Mouse (Mus musculus) Patski (cell line): Measurements from ENCODE around the gene Vwa3b. TPM values are rescaled to one million over a fixed set of nuclear protein-coding genes. Genes with fewer than 3 reads are reported as not detected.
"Not testable (repeated sequence)": the region's sequence is repeated elsewhere in the genome, so short reads cannot be mapped to it uniquely, and the experiment has no call there.

Source experiments
- ATAC-seq: fragments of 100-300 bp; one replicate; pipeline ENCODE4 v1.8.0; 2021
- CTCF ChIA-PET: fragments of 350-600 bp; sonication (Branson Sonifier 250); formaldehyde crosslinking; loops from one replicate; lab custom pipeline; 2022; ENCODE audit warnings: inconsistent platforms; lab: Charles Lee
- POLR2A ChIA-PET: fragments of 350-600 bp; sonication (Branson Sonifier 250); formaldehyde crosslinking; loops from one replicate; lab custom pipeline; 2022; ENCODE audit warnings: antibody characterized with exemption, inconsistent platforms; lab: Charles Lee
- DNase-seq: peaks from one replicate; pipeline ENCODE4 v3.0.0-alpha.2; 2011; ENCODE audit warnings: low read depth, low spot score
- H3K27me3 ChIP-seq: fragments of 371-371 bp; one replicate; pipeline ENCODE4 v1.5.1; 2021
- CTCF ChIP-seq: fragments of 100-300 bp; IDR thresholded peaks from one replicate; pipeline ENCODE4 v1.5.1; 2021
- in situ Hi-C: fragments of 300-500 bp; cut with MboI; formaldehyde crosslinking; loops from 3 replicates; pipeline ENCODE4 v1.11.1; 2018; ENCODE audit warnings: low pct_unique_long_range_greater_than_20kb, mixed read lengths
- polyA plus RNA-seq: library from polyadenylated mRNA; unstranded; gene quantifications from one replicate; pipeline ENCODE4 v1.2.3, GENCODE M21; 2021

Gene Vwa3b
- polyA plus RNA-seq, 1 experiment from 2014 or later: not detected

GRCm38 (mm10) chr1:36994296-36994695 is 32.1 kb upstream of the Vwa3b start:
- in situ Hi-C loops: no loop called here
- ChIA-PET CTCF (no interaction called here), POLR2A (no interaction called here)
- TF ChIP-seq CTCF: no peak
- DNase-seq: no peak
- no peak for ATAC-seq
- peaks cover 6% of the 10 kb centered on the region for H3K27me3 ChIP-seq

DNA sequence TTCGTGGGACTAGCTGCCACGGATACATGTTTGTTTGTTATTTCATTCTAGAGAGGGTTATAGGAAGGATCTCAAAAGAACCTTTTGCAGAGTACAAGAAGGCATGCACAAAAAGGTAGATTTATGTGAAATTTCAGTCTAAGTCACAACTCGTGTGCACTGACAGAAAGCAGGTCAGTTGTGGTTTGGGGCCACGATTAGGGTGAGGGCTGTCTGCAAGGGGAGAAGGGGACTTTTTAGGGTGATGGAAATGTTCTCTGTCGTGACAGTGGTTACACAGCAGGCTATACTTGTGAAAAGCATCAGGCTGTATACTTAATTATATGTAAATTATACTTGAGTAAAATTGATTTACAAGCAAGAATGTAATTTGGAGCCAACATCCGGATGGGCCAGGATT is 30.6 kb upstream of the Vwa3b start:
- DNase-seq: no peak
- in situ Hi-C loops: no loop called here
- H3K27me3 ChIP-seq: peaks cover 3% of the 10 kb centered on the region
- no peak for ATAC-seq
- ChIA-PET CTCF (no interaction called here), POLR2A (no interaction called here)
- no peak for TF ChIP-seq CTCF

DNA sequence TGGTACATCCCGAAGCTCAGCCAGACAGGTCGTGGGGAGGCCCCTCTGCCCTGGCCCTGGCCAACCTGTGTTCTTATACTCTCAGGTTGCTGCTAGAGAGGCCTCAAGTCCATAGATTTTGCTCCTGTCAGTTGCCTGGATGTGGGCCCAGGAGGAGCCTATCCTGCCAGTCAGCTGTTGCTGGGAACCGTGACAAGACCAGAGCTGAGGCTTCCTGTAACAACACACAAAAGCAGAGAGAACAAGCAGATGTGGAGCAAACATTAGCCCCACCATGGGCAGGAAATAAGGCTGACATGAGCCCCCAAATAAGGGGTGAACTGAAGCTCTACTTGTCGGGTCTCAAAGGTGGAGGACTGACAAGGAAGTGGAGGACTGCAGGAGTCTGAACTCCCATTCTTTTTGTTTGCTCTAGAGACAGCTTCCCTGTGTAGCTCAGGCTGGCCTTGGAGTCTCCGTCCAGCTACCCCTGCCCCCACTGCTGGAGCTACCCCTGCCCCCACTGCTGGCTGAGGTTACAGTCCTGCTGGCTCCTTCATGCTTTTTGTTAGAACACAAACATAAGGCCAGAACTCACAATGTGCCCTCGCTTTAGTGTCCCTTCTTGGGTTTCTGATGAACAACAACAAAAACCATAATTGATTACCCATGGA is 29.7 kb upstream of the Vwa3b start:
- in situ Hi-C loops: no loop called here
- ATAC-seq (no peak), DNase-seq (no peak)
- H3K27me3 ChIP-seq: peaks cover under 1% of the 10 kb centered on the region
- ChIA-PET POLR2A (no interaction called here), CTCF (no interaction called here)
- no peak for TF ChIP-seq CTCF

GRCm38 (mm10) chr1:37000307-37000706 is 26.1 kb upstream of the Vwa3b start:
- no peak for DNase-seq
- in situ Hi-C loops: no loop called here
- TF ChIP-seq CTCF: no peak
- H3K27me3 ChIP-seq: peaks cover 3% of the 10 kb centered on the region
- no peak for ATAC-seq
- CTCF ChIA-PET: no interaction called here
- POLR2A ChIA-PET: no interaction called here

DNA sequence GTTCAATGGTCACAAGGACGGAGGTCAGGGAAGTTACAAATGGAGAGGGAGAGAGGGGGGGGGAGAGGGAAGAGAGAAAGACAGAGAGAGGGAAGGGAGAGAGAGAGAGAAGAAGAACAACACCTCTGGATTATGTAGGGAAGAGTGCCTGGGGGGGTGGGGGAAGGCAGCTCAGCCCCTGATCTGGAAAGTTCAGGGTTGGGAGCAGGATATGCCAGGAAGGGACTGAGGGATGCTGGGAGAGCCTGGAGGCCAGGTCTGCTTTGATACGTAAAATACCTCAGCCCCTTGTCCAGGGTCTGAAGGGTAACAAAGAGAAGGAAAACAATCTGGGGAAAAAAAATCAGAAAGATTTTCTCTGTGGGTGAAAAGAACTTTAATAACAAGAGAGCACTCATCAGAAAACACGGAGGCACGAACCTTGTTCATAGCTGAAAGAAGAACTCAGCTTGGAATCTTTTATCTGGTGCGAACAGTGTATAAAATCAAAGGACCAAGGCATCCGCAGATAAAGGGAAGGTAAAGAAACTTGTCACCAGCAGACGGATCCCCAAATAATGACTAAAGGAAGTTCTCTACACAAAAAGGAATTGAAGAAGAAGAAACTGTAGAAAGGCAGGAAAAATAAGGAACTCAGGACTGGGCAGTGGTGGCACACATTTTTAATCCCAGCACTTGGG is 24.6 kb upstream of the Vwa3b start:
- no peak for TF ChIP-seq CTCF
- ChIA-PET CTCF (no interaction called here), POLR2A (no interaction called here)
- in situ Hi-C loops: no loop called here
- ATAC-seq (no peak), DNase-seq (no peak)
- peaks cover 3% of the 10 kb centered on the region for H3K27me3 ChIP-seq

GRCm38 (mm10) chr1:37002316-37003008 is 23.9 kb upstream of the Vwa3b start:
- TF ChIP-seq CTCF: no peak
- CTCF ChIA-PET: no interaction called here
- POLR2A ChIA-PET: no interaction called here
- H3K27me3 ChIP-seq: peaks cover 3% of the 10 kb centered on the region
- DNase-seq (no peak), ATAC-seq (no peak)
- in situ Hi-C loops: no loop called here

- DNase-seq: no peak
- ChIA-PET CTCF (no interaction called here), POLR2A (no interaction called here)
- ATAC-seq: no peak
- in situ Hi-C loops: no loop called here
- peaks cover 3% of the 10 kb centered on the region for H3K27me3 ChIP-seq
- no peak for TF ChIP-seq CTCF
These were observed 21.9 kb upstream of the Vwa3b start for GRCm38 (mm10) chr1:37004533-37004932.

GRCm38 (mm10) chr1:37005036-37005435 is 21.4 kb upstream of the Vwa3b start:
- ATAC-seq (no peak), DNase-seq (no peak)
- H3K27me3 ChIP-seq: peaks cover 3% of the 10 kb centered on the region
- in situ Hi-C loops: no loop called here
- TF ChIP-seq CTCF: no peak
- POLR2A ChIA-PET: no interaction called here
- CTCF ChIA-PET: no interaction called here

DNA sequence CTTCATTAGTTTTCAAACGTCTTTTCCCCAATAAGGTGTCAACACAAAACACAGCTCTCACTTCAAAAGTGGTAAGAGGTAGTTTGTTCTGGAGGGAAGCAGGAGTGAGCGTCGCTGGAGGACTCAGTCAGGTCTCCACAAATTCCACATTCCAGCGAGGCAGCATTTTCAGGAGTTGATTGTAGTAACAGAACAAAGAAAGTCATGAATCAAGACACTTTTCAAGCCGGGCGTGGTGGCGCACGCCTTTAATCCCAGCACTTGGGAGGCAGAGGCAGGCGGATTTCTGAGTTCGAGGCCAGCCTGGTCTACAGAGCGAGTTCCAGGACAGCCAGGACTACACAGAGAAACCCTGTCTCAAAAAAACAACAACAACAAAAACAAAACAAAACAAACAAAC is 19.9 kb upstream of the Vwa3b start:
- POLR2A ChIA-PET, DNase-seq, CTCF ChIA-PET, ATAC-seq, in situ Hi-C loops, H3K27me3 ChIP-seq: not testable (repeated sequence)

DNA sequence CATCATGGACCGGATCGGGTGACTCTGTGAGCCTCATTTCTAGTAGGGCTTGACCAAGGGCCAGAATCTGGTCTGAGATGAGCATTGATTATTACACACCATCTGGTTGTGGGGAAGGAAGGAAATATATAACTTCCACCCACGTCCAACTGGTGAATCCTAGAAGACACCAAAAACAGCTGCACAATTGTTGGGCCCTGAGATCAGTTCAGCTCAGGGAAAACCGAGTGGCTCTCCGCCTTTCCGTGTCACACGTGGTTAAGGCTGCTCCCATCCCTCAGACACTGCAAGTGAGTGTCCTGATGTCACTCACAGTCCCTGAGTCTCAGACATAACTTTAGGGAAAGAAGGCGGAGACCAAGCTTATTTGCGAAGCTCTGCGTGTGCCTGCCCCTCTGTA is 16.5 kb upstream of the Vwa3b start:
- CTCF ChIA-PET: no interaction called here
- DNase-seq: no peak
- POLR2A ChIA-PET: no interaction called here
- in situ Hi-C loops: no loop called here
- TF ChIP-seq CTCF: no peak
- H3K27me3 ChIP-seq: no peaks in the 10 kb centered on the region
- no peak for ATAC-seq

- in situ Hi-C loops: no loop called here
- no peak for ATAC-seq
- CTCF ChIA-PET: no interaction called here
- TF ChIP-seq CTCF: no peak
- peaks cover 8% of the 10 kb centered on the region for H3K27me3 ChIP-seq
- no peak for DNase-seq
- POLR2A ChIA-PET: no interaction called here
These were observed 14.7 kb upstream of the Vwa3b start for GRCm38 (mm10) chr1:37011626-37012209.
